Mouse (Mus musculus): ENCODE data around the gene Gm12830.

DNA sequence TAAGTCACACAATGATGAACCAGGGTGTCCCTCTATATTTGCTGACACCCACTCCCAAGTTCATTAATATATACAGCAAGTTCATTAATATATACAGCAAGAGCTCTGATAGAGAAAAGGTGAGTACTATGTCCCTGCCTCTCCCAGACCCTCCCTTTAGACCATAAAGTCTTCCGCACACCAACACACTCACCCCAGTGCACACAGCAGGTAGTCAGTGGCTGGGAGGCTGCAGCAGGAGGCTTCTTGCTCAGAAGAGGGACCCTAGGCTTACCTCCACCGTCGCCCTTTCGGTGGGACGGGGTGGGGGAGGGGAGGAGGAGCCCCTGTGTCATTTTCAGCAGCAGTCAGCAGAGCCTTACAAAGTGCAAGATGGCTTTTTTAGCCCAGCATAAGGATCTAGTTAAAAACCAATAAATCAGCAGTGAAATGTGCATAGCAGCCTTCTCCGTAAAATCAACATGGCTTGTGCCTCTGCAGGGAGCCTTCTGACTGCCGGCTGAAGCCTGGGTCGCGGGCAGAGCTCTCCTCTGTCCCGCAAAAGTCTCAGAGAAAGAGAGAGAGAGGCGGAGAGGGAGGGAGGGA, 20.9 kb downstream of the Gm12830 start:
- TF ChIP-seq FLI1 (IDR thresholded peaks at IDR 0.05; ENCODE audit: low read length) = no peak
- TF ChIP-seq GATA1 (IDR thresholded peaks at IDR 0.05; ENCODE audit: borderline replicate concordance, low read length) = no peak

Data from megakaryocyte, embryonic 14.5 days (primary cell).